In genomic region chr5:41910053-41910452, GRCm38 (mm10) we compare ENCODE assay signal across 21 mouse cellular contexts.
A peak's percentile ranks its signal among the peaks of the same experiment; 100 is the strongest.
DNase-seq lines count a peak whose midpoint lies in the region; ATAC-seq and TF ChIP-seq lines count a peak whose summit lies in the region.
"Had no signal": no experiment of that assay in that cellular context is flagged by ENCODE, and none has a peak within 500 bp of the region (broad histone marks: within the 10 kb centered on the region; RNA-seq: fewer than 3 reads in every experiment).

No protein-coding gene starts in this region.

- TF ChIP-seq CTCF in liver, postnatal 0 days (IDR thresholded peaks at IDR 0.05; ENCODE audit: low read depth): no peak

- H3K9me3 ChIP-seq in hindbrain, embryonic 14.5 days (ENCODE audit: control insufficient read depth, low read length): no peaks in the 10 kb centered on the region
- H3K9me3 ChIP-seq in hindbrain, embryonic 12.5 days (replicated peaks): no peaks in the 10 kb centered on the region
- H3K9me3 ChIP-seq in midbrain, embryonic 14.5 days (ENCODE audit: control insufficient read depth, low read length): no peaks in the 10 kb centered on the region
- H3K9me3 ChIP-seq in midbrain, embryonic 11.5 days (ENCODE audit: control insufficient read depth, low read length): no peaks in the 10 kb centered on the region
- no peaks in the 10 kb centered on the region for H3K9me3 ChIP-seq in forebrain, embryonic 16.5 days (ENCODE audit: control insufficient read depth, low read length)
- no peaks in the 10 kb centered on the region for H3K9me3 ChIP-seq in liver, postnatal 0 days (ENCODE audit: low read length)
- H3K9me3 ChIP-seq: embryonic facial prominence, embryonic 13.5 days; limb, embryonic 10.5 days; neural tube, embryonic 12.5 days had no signal

- H3K27ac ChIP-seq in hindbrain, embryonic 14.5 days: no peak overlapping the region
- H3K27ac ChIP-seq in hindbrain, embryonic 12.5 days: no peak overlapping the region
- H3K27ac ChIP-seq in midbrain, embryonic 14.5 days (replicated peaks; ENCODE audit: low read depth, low read length): no peak overlapping the region
- H3K27ac ChIP-seq in midbrain, embryonic 11.5 days (ENCODE audit: low read depth, low read length): no peak overlapping the region
- H3K27ac ChIP-seq in forebrain, embryonic 16.5 days (ENCODE audit: low read length): no peak overlapping the region
- H3K27ac ChIP-seq in liver, postnatal 0 days (ENCODE audit: low read depth): no peak overlapping the region
- H3K27ac ChIP-seq: embryonic facial prominence, embryonic 13.5 days; kidney, postnatal 0 days; left cerebral cortex, adult 2 months; limb, embryonic 10.5 days; neural tube, embryonic 12.5 days; stomach, postnatal 0 days had no signal

- H3K4me2 ChIP-seq in hindbrain, embryonic 14.5 days (replicated peaks): no peak overlapping the region
- no peak overlapping the region for H3K4me2 ChIP-seq in hindbrain, embryonic 12.5 days (replicated peaks)
- H3K4me2 ChIP-seq in midbrain, embryonic 14.5 days (ENCODE audit: low read length): no peak overlapping the region
- H3K4me2 ChIP-seq in midbrain, embryonic 11.5 days: no peak overlapping the region
- H3K4me2 ChIP-seq in forebrain, embryonic 16.5 days (ENCODE audit: low read length): no peak overlapping the region
- H3K4me2 ChIP-seq in liver, postnatal 0 days (ENCODE audit: low read depth, low read length): no peak overlapping the region
- H3K4me2 ChIP-seq: embryonic facial prominence, embryonic 13.5 days; liver, embryonic 11.5 days; neural tube, embryonic 12.5 days had no signal

- no peak overlapping the region for H3K9ac ChIP-seq in hindbrain, embryonic 14.5 days
- no peak overlapping the region for H3K9ac ChIP-seq in hindbrain, embryonic 12.5 days
- no peak overlapping the region for H3K9ac ChIP-seq in midbrain, embryonic 14.5 days (replicated peaks; ENCODE audit: low read length)
- no peak overlapping the region for H3K9ac ChIP-seq in midbrain, embryonic 11.5 days (ENCODE audit: low read length)
- H3K9ac ChIP-seq in forebrain, embryonic 16.5 days (replicated peaks; ENCODE audit: low read depth, low read length): no peak overlapping the region
- H3K9ac ChIP-seq in liver, postnatal 0 days (replicated peaks): no peak overlapping the region
- H3K9ac ChIP-seq: embryonic facial prominence, embryonic 13.5 days; neural tube, embryonic 12.5 days had no signal

- no peaks in the 10 kb centered on the region for H3K4me1 ChIP-seq in hindbrain, embryonic 14.5 days (replicated peaks; ENCODE audit: control insufficient read depth, insufficient read depth, low read length)
- H3K4me1 ChIP-seq in hindbrain, embryonic 12.5 days: no peaks in the 10 kb centered on the region
- no peaks in the 10 kb centered on the region for H3K4me1 ChIP-seq in midbrain, embryonic 14.5 days (ENCODE audit: control insufficient read depth, insufficient read depth, low read length)
- no peaks in the 10 kb centered on the region for H3K4me1 ChIP-seq in midbrain, embryonic 11.5 days (ENCODE audit: control insufficient read depth, insufficient read depth, low read length)
- peaks cover 3% of the 10 kb centered on the region; the same call in 1 of the 2 replicates for H3K4me1 ChIP-seq in forebrain, embryonic 16.5 days (replicated peaks; ENCODE audit: control insufficient read depth, insufficient read depth, low read length)
- peaks cover 4% of the 10 kb centered on the region; the same call in 1 of the 2 replicates for H3K4me1 ChIP-seq in liver, postnatal 0 days (ENCODE audit: insufficient read depth)
- H3K4me1 ChIP-seq: embryonic facial prominence, embryonic 13.5 days; limb, embryonic 10.5 days; neural tube, embryonic 12.5 days had no signal

- TF ChIP-seq EP300 in liver, postnatal 0 days (IDR thresholded peaks at IDR 0.05; ENCODE audit: low read depth): no peak

- H3K27me3 ChIP-seq in hindbrain, embryonic 14.5 days (ENCODE audit: control insufficient read depth, insufficient read depth, low read length): no peaks in the 10 kb centered on the region
- no peaks in the 10 kb centered on the region for H3K27me3 ChIP-seq in hindbrain, embryonic 12.5 days
- no peaks in the 10 kb centered on the region for H3K27me3 ChIP-seq in midbrain, embryonic 14.5 days (ENCODE audit: control insufficient read depth, insufficient read depth, low read length)
- H3K27me3 ChIP-seq in midbrain, embryonic 11.5 days (ENCODE audit: control insufficient read depth, insufficient read depth, low read length): no peaks in the 10 kb centered on the region
- H3K27me3 ChIP-seq in forebrain, embryonic 16.5 days (replicated peaks; ENCODE audit: control insufficient read depth, insufficient read depth, low read length): no peaks in the 10 kb centered on the region
- no peaks in the 10 kb centered on the region for H3K27me3 ChIP-seq in liver, postnatal 0 days (ENCODE audit: insufficient read depth, low read length)
- H3K27me3 ChIP-seq: CH12.LX; embryonic facial prominence, embryonic 13.5 days; neural tube, embryonic 12.5 days had no signal

- DNase-seq in hindbrain, embryonic 14.5 days (ENCODE audit: low spot score): peak; percentile 45
- DNase-seq in midbrain, embryonic 14.5 days: peak; percentile 20
- DNase-seq in midbrain, embryonic 11.5 days (ENCODE audit: low spot score, missing footprints): no peak
- DNase-seq in cerebellum, adult 8-10 months: peak; percentile 66
- no peak for DNase-seq in liver
- DNase-seq in liver, postnatal 0 days: no peak
- DNase-seq: adrenal gland, postnatal 25 days; kidney, adult 11 months; lung, adult 2 months; right cerebral cortex, adult 18-20 months; thymus, postnatal 14 days had no signal

- no peak for ATAC-seq in hindbrain, embryonic 14.5 days (ENCODE audit: low FRiP score)
- no peak for ATAC-seq in hindbrain, embryonic 12.5 days (ENCODE audit: low FRiP score)
- no peak for ATAC-seq in midbrain, embryonic 14.5 days (ENCODE audit: low FRiP score, low TSS enrichment)
- ATAC-seq in midbrain, embryonic 11.5 days (ENCODE audit: low FRiP score): no peak
- peak; percentile 62 for ATAC-seq in forebrain, embryonic 16.5 days
- no peak for ATAC-seq in liver, postnatal 0 days

- no peaks in the 10 kb centered on the region for H3K36me3 ChIP-seq in hindbrain, embryonic 14.5 days (replicated peaks; ENCODE audit: control insufficient read depth, insufficient read depth)
- H3K36me3 ChIP-seq in hindbrain, embryonic 12.5 days: no peaks in the 10 kb centered on the region
- no peaks in the 10 kb centered on the region for H3K36me3 ChIP-seq in midbrain, embryonic 14.5 days (ENCODE audit: control insufficient read depth, insufficient read depth, low read length)
- H3K36me3 ChIP-seq in midbrain, embryonic 11.5 days (ENCODE audit: control insufficient read depth, insufficient read depth, low read length): no peaks in the 10 kb centered on the region
- no peaks in the 10 kb centered on the region for H3K36me3 ChIP-seq in forebrain, embryonic 16.5 days (ENCODE audit: control insufficient read depth, insufficient read depth)
- H3K36me3 ChIP-seq in liver, postnatal 0 days (replicated peaks; ENCODE audit: insufficient read depth, low read length): no peaks in the 10 kb centered on the region
- H3K36me3 ChIP-seq: embryonic facial prominence, embryonic 13.5 days; limb, embryonic 10.5 days; neural tube, embryonic 12.5 days had no signal

- WGBS in hindbrain, embryonic 14.5 days: 64% methylated on average over 5 of the region's 5 CpGs
- WGBS in hindbrain, embryonic 12.5 days: 88% methylated on average over 5 of the region's 5 CpGs
- 80% methylated on average over 5 of the region's 5 CpGs for WGBS in midbrain, embryonic 14.5 days
- 89% methylated on average over 5 of the region's 5 CpGs for WGBS in midbrain, embryonic 11.5 days
- WGBS in forebrain, embryonic 16.5 days: 62% methylated on average over 5 of the region's 5 CpGs
- 68% methylated on average over 5 of the region's 5 CpGs for WGBS in liver, postnatal 0 days (ENCODE audit: insufficient replicate concordance)

- H3K4me3 ChIP-seq in hindbrain, embryonic 14.5 days (replicated peaks; ENCODE audit: low read length): no peak overlapping the region
- no peak overlapping the region for H3K4me3 ChIP-seq in hindbrain, embryonic 12.5 days
- no peak overlapping the region for H3K4me3 ChIP-seq in midbrain, embryonic 14.5 days (replicated peaks; ENCODE audit: low read depth, low read length)
- H3K4me3 ChIP-seq in midbrain, embryonic 11.5 days (ENCODE audit: low read depth, low read length): no peak overlapping the region
- H3K4me3 ChIP-seq in forebrain, embryonic 16.5 days (replicated peaks; ENCODE audit: low read length): no peak overlapping the region
- H3K4me3 ChIP-seq in liver, postnatal 0 days (ENCODE audit: low read depth, low read length): no peak overlapping the region
- H3K4me3 ChIP-seq: embryonic facial prominence, embryonic 13.5 days; left cerebral cortex, adult 2 months; limb, embryonic 10.5 days; neural tube, embryonic 12.5 days had no signal

Comparison
In these comparisons a context has a peak if more than half of its experiments do, and no peak if none do; other contexts are left out.
1. DNase-seq: peak in hindbrain, embryonic 14.5 days (single experiment), midbrain, embryonic 14.5 days (single experiment) and cerebellum, adult 8-10 months (single experiment); none in midbrain, embryonic 11.5 days (single experiment), liver (single experiment) and liver, postnatal 0 days (single experiment).